Mouse (Mus musculus): ENCODE data around the gene Lrrd1.
"Not testable (repeated sequence)": the region's sequence is repeated elsewhere in the genome, so short reads cannot be mapped to it uniquely, and the experiment has no call there.

Gene Lrrd1
- long read RNA-seq, experiment 1 = 0 reads
- long read RNA-seq, experiment 2 = 0 reads

- intact Hi-C loops (cut with DNase I) = no loop called here
Observed at GRCm38 (mm10) chr5:3845026-3845425, at the start of gene Lrrd1. Gene Lrrd1, plus strand, starts transcription at chr5:3845173.

- intact Hi-C loops (cut with DNase I) = not testable (repeated sequence)
Observed at GRCm38 (mm10) chr5:3797101-3797500, 47.9 kb upstream of the Lrrd1 start.

GRCm38 (mm10) chr5:3798656-3799055 is 46.3 kb upstream of the Lrrd1 start:
- intact Hi-C loops (cut with DNase I) = not testable (repeated sequence)

- intact Hi-C loops (cut with DNase I) = loop anchor here (5.0 kb wide), 1 partner anchor 153 kb away; no protein-coding TSS in a partner anchor
Observed at GRCm38 (mm10) chr5:3800041-3800440, 44.9 kb upstream of the Lrrd1 start.

GRCm38 (mm10) chr5:3800881-3801280 is 44.1 kb upstream of the Lrrd1 start:
- intact Hi-C loops (cut with DNase I) = loop anchor here (5.0 kb wide), 1 partner anchor 154 kb away; no protein-coding TSS in a partner anchor

GRCm38 (mm10) chr5:3801672-3802432 is 43.1 kb upstream of the Lrrd1 start:
- intact Hi-C loops (cut with DNase I) = loop anchor here (5.0 kb wide), 1 partner anchor 155 kb away; no protein-coding TSS in a partner anchor

GRCm38 (mm10) chr5:3802433-3803291 is 42.3 kb upstream of the Lrrd1 start, which contains the start of the genes Ankib1 and Krit1:
Gene Ankib1, minus strand, starts transcription at chr5:3802925.
Gene Krit1, plus strand, starts transcription at chr5:3803184.
- intact Hi-C loops (cut with DNase I) = loop anchor here (5.0 kb wide), 1 partner anchor 155 kb away; no protein-coding TSS in a partner anchor

- intact Hi-C loops (cut with DNase I) = loop anchor here (5.0 kb wide), 1 partner anchor 156 kb away; no protein-coding TSS in a partner anchor
Observed at GRCm38 (mm10) chr5:3803292-3804165, 41.4 kb upstream of the Lrrd1 start.

- intact Hi-C loops (cut with DNase I) = no loop called here
Observed at GRCm38 (mm10) chr5:3808472-3808871, 36.5 kb upstream of the Lrrd1 start.

GRCm38 (mm10) chr5:3834107-3834506 is 10.9 kb upstream of the Lrrd1 start:
- intact Hi-C loops (cut with DNase I) = loop anchor here (10.0 kb wide), 1 partner anchor 241 kb away; no protein-coding TSS in a partner anchor

GRCm38 (mm10) chr5:3870161-3870560 is 25.2 kb downstream of the Lrrd1 start:
- intact Hi-C loops (cut with DNase I) = no loop called here

GRCm38 (mm10) chr5:3872348-3872747 is 27.4 kb downstream of the Lrrd1 start:
- intact Hi-C loops (cut with DNase I) = no loop called here

- intact Hi-C loops (cut with DNase I) = no loop called here
Observed at GRCm38 (mm10) chr5:3873485-3873884, 28.5 kb downstream of the Lrrd1 start.

- intact Hi-C loops (cut with DNase I) = not testable (repeated sequence)
Observed at GRCm38 (mm10) chr5:3886862-3887261, 41.9 kb downstream of the Lrrd1 start.

GRCm38 (mm10) chr5:3889201-3889600 is 44.2 kb downstream of the Lrrd1 start:
- intact Hi-C loops (cut with DNase I) = no loop called here

GRCm38 (mm10) chr5:3893459-3894293 is 48.7 kb downstream of the Lrrd1 start, which contains the start of gene Mterf1a:
Gene Mterf1a, minus strand, starts transcription at chr5:3893933.
- intact Hi-C loops (cut with DNase I) = loop anchor here (2.0 to 10.0 kb wide), 2 partner anchors 211 to 297 kb away; partner anchors contain the start of gene Cyp51

GRCm38 (mm10) chr5:3894294-3894619 is 49.3 kb downstream of the Lrrd1 start:
- intact Hi-C loops (cut with DNase I) = loop anchor here (2.0 to 10.0 kb wide), 2 partner anchors 211 to 297 kb away; partner anchors contain the start of gene Cyp51

- intact Hi-C loops (cut with DNase I) = no loop called here
Observed at GRCm38 (mm10) chr5:3905471-3905870, 60.5 kb downstream of the Lrrd1 start.
